Mouse (Mus musculus) spleen, adult 2 months (tissue): ENCODE results near the gene Lexm.

Source experiments
- CTCF ChIP-seq: fragments of 200-500 bp; IDR thresholded peaks from 2 replicates; pipeline ENCODE4 v1.5.1; 2011; ENCODE audit warnings: mild to moderate bottlenecking, inconsistent platforms; ENCODE audit not compliant: insufficient read depth, insufficient read length, insufficient replicate concordance; ENCODE audit errors: extremely low read depth
- POLR2A ChIP-seq: fragments of 200-500 bp; IDR thresholded peaks from 2 replicates; pipeline ENCODE4 v1.6.1; 2011; ENCODE audit warnings: low read depth, low read length, inconsistent platforms

GRCm38 (mm10) chr4:106629374-106629773, 12.3 kb upstream of the Lexm start:
- TF ChIP-seq CTCF (no peak), POLR2A (no peak)
